Mouse (Mus musculus) left cerebral cortex, postnatal 25 days (tissue): ENCODE data around the gene Slc16a14. TPM values are rescaled to one million over a fixed set of nuclear protein-coding genes. Genes with fewer than 3 reads are reported as not detected.
A peak's percentile ranks its signal among the peaks of the same experiment; 100 is the strongest.
"Not testable (repeated sequence)": the region's sequence is repeated elsewhere in the genome, so short reads cannot be mapped to it uniquely, and the experiment has no call there.

ENCODE experiments used
- DNase-seq, 2 experiments: peaks; one replicate each; pipeline ENCODE4 v3.0.0; 2022; ENCODE audit warnings: low spot score in 2 of 2, mixed read lengths in 1 of 2
- intact Hi-C: fragments of 180-260 bp; cut with DNase I; formaldehyde crosslinking; loops from one replicate; pipeline ENCODE4 v1.15.1; 2025
- total RNA-seq, 2 experiments: library from RNA; stranded (reverse); gene quantifications; 2 replicates each; pipeline ENCODE4 v1.2.3; 2021

The Slc16a14 gene
- total RNA-seq, result 10 to 100 TPM; 12.5 to 12.7 TPM

DNA sequence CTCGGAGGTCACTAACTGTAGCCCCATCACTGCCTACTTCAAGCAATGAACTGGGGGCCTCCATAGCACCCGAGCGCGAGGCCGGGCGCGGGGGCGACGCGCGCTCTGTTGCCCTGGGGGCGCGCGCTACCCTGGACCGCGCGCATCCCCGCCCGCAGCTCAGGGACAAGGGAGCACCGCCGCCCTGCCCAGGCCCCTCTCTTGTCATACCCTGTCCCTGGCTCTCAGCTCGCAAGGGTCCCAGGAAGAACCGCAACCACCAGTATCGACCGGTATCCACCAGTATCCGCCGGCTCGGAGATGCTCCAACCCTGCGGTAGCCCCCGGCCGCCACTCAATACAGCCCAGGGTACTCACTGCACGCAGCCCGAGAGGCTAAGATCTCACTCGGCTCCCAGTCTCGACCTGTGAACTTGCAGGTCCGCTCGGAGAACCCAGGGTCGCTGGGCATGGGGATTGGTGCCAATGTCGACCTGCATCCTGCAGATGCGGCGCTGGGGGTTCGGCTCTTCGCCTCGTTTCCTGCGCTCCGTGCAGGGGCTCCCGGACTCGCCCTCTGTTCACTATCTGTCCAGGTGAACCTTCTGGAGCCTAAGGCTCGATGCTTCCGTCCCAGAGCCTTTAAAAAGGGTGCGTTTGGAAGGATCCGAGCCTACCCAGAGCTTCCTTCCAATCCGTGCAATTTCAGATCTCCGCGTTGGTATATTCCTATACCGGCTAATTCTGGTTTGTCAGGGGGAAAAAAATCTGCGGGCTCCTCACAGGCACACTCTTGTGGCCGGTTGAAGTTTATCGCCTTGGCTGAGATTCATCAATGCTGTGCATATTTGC, at the start of gene Slc16a14:
TSS of gene Slc16a14 (minus strand) at position 632 of the 831 bp plus-strand sequence.
- intact Hi-C loops, result loop anchor here (1.0 kb wide), 1 partner anchor 95 kb away; the partner anchor contains the start of gene Fbxo36
- peak; percentile 67 to 76 for DNase-seq

GRCm38 (mm10) chr1:84961779-84962178, 26.8 kb upstream of the Slc16a14 start:
- intact Hi-C loops, DNase-seq: not testable (repeated sequence)

GRCm38 (mm10) chr1:84957713-84958112, 22.8 kb upstream of the Slc16a14 start:
- intact Hi-C loops, result not testable (repeated sequence)

DNA sequence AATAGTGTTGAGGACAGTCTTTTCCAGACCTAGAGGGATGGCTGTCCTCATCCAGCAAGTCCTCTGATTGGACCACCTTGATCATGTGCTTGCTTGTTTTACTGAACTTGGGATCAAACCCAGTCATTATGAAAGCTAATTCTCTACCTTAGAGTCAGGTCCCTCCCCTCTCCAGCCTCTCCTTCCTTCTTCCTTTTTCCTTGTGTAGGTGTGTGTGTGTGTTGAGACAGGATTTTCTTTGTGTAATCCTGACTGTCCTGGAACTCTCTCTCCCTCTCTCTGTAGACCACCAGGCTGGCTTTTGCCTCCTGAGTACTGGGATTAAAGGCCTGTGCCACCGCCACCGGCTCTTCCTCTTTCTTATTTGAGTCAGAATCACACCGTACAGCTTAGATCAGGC, 21.8 kb upstream of the Slc16a14 start:
- intact Hi-C loops, result not testable (repeated sequence)

More at GRCm38 (mm10) chr1:84957713-84958112, 22.8 kb upstream of the Slc16a14 start:
- not testable (repeated sequence) for DNase-seq

GRCm38 (mm10) chr1:84952456-84953181, 17.7 kb upstream of the Slc16a14 start:
- intact Hi-C loops, result no loop called here
- DNase-seq, result no peak

More for the DNA sequence above, 21.8 kb upstream of the Slc16a14 start:
- not testable (repeated sequence) for DNase-seq

DNA sequence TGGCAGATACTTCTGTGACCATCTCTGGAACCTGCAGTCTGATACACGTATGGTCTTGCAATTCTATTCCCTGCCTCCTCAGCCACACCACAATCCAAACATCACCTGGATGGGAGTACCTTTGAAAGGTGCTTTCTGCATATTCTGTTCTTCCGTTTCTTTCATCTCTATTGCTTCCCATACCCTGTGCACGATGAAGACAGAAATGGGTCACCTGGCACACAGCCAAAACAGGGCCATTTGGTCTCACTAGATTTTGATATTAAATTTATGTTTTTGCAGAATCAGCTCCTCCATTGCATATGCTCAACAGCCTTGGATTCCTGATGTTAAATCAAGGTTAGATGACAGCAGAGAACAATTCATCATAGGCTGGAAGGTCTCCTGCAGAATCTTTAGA, 16.6 kb upstream of the Slc16a14 start:
- DNase-seq, result peak; percentile 0
- intact Hi-C loops, result no loop called here

DNA sequence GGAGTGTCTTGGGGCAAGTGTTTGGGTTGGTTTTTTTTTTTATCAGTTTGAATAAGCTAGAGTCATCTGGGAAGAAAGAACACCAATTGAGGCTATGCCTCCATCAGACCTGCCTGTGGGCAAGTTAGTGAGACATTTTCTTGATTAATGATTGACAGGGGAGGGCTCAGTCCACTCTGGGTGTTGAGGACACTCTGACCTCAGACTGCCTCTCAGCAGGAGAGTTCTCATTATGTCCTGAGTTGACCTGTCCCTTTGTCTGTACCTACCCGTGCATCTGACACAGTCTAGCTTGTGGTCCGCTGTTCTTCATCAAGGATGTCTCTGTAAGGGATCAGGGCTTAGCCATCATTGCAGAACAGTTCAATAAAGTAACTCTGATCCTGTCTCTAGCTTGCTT, 12.5 kb upstream of the Slc16a14 start:
- no peak for DNase-seq
- intact Hi-C loops, result no loop called here

DNA sequence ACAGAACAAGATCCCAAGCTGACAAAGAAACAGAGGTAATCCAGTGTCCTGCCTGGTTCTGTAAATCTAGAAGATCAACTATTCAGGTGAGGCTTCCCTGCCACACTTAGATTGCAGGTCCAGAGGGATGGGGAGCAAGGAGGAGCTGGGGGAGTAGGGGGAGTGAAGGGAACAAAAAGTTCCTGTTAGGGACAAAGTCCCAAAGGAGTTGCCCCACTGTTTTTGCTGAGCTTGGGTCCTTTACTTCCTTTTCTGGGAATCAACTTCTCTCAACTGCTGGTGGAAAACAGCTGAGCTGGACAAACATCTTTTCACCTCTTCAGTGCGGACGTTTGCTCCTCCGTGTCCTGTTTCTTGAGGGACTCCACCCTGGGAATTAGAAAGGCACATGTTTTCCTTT, 11.0 kb upstream of the Slc16a14 start:
- DNase-seq, result no peak
- intact Hi-C loops, result no loop called here

- intact Hi-C loops, result no loop called here
- no peak for DNase-seq
These were observed 8.6 kb upstream of the Slc16a14 start for GRCm38 (mm10) chr1:84943549-84943948.

DNA sequence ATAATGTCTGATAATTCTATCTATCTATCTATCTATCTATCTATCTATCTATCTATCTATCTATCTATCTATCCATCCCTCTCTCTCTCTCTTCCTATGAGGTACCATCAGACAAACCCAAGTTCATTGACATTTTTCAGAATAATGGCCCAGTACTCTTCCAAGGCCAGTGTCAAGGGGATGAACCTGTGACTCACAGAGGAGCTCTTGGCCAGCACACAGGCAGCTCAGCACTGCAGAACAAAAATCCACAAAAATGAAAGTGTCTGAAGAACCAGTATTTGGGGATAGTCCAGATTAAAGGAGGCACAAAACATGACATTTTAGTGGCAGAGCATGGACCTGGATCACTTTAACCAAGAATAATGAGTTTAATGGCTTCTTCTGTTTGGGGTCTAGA, 7.7 kb upstream of the Slc16a14 start:
- DNase-seq, result no peak
- intact Hi-C loops, result no loop called here

GRCm38 (mm10) chr1:84940322-84940721, 5.4 kb upstream of the Slc16a14 start:
- no peak for DNase-seq
- intact Hi-C loops, result no loop called here

DNA sequence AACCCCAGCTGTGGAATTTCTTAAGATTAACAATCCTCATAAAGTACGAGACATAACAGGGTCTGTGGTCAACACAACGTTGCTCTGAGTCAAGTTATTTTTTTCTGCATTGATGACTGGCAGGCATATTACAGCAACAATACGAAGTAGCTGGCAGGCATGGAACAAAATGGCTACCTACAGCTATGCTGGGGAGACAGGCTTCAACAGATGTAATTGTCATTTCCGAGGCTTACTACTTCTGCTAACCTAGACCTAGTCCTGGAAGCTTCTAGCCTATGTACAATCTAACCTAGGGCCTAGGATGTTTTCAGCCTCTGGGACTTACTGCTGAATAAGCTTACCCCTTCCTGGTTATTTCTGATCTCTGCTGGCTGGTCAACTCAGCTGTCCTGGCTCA, 4.5 kb upstream of the Slc16a14 start:
- intact Hi-C loops, result no loop called here
- DNase-seq, result no peak

DNA sequence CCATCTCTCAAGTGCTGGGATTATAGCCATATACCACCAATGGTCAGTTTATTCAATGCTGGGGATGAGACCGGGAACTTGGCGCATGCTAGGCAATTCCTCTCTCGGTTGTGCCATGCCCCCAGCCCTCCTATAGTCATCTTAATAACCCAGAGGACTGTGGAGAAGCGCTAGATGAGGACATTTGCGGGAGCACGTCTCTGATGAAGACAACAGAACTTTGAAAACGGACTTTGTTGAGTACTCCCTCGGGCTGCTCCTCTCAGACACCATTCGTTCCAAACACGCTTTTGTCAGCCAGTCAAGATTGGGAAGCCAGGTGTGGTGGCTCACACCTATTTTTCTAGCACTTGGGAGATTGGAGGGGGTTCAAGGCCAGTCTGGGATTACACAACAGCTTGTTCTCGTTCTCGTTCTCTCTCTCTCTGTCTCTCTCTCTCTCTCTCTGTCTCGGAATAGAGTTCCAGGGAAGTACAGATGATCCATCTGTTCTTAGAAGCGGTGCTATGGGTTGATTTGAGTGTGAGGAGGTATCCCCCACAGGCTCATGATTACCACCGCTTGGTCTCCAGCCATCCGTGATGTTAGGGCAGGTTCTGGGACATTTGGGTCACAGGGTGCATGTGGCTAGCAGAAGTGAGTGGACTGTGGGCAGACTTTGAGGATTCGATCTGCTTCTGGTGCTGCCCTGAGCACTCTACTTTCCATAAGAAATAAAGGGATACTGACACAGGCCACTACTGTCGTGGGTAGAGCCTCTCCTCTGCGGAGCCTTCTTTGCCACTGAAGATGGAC, 2.0 kb upstream of the Slc16a14 start:
- intact Hi-C loops, result no loop called here
- DNase-seq, result peak in 1 of 2 experiments; percentile 8

DNA sequence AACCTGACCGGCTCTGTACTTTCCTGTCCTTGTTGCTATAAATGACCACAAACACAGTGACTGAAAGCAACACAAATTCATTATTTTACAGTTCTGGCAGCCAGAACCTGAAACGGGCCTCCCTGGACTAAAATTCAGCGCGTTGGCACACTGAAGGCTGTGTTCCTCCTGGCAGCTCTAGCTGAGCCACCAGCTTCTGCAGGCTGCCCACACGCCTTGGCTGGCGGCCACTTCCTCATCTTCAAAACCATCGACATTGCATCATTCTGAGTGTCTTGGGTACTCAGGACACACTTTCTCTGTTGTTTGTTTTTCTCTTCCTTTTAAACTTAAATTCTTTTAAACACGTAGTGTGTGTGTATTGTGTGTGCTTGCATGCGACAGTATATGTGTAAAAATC, 734 bp upstream of the Slc16a14 start:
- DNase-seq, result peak; percentile 85 to 97
- intact Hi-C loops, result loop anchor here (1.0 kb wide), 1 partner anchor 96 kb away; the partner anchor contains the start of gene Fbxo36

DNA sequence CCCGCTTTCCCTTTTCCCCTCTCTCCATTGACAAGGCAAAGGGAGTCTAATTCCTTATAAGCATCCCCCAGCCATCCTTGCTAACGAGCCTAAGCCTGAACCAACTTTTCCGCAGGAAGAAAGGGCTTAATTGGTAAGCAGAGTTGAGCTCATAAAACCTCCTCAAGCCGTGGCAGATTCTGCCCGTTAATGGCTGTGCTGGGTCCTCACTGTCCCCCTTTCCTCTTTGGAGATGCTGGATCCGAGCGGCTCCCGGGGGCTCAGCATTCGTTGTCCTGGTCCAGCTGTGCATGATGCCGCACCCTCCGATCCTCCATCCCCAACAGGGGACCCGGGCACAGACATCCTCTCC, 807 bp downstream of the Slc16a14 start:
- intact Hi-C loops, result no loop called here
- DNase-seq, result peak in 1 of 2 experiments; percentile 45

GRCm38 (mm10) chr1:84933472-84934150, 1.3 kb downstream of the Slc16a14 start:
- intact Hi-C loops, result no loop called here
- DNase-seq, result peak; percentile 86 to 89

GRCm38 (mm10) chr1:84925599-84925998, 9.3 kb downstream of the Slc16a14 start:
- no peak for DNase-seq
- intact Hi-C loops, result no loop called here

DNA sequence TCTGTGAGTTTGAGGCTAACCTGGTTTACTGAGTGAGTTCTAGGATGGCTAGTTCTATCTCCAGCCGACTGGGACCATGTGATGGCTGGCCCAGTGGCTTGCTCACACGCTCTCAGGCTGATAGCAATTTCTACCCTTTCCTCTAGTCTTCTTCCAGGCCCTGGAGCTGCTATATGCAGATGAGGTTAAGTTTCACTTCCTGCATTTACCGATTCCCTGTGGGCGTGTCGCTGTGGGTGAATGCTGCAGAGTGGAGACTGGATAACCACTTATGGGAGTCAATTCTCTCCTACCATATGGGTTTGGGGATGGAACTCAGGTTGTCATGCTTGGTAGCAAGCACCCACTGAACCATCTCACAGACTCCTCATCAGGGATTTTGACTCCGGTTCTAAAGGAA, 10.8 kb downstream of the Slc16a14 start:
- DNase-seq, result no peak
- intact Hi-C loops, result no loop called here

DNA sequence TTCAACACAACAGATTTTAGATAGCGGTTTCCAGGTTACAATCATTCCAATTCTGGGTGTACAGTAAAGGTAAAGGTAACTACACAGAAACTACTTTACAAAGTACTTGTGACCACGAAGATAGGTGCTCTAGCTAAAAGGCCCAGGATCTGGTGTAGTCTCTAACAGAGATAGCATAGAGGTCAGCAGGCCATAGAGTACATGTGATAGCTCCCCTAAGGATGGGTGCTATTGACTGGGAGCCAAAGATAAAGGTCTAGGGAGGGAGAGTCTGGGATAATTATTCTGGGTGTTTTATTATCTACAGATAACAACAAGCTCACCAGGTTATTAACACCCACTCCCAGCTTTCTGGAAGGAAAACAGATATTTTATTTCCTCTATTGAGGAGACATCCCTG, 11.5 kb downstream of the Slc16a14 start:
- intact Hi-C loops, result no loop called here

More for the DNA sequence above, 11.5 kb downstream of the Slc16a14 start:
- DNase-seq, result no peak
